Mouse (Mus musculus) adrenal gland, postnatal 36 days (tissue): ENCODE measurements at regions not wholly inside any gene's neighbourhood (a gene's known extent, or its start where the extent isn't known, plus 50 kb on each side); places are given as distances from the start of the nearest gene placed in this dataset.
"Not testable (repeated sequence)": the region's sequence is repeated elsewhere in the genome, so short reads cannot be mapped to it uniquely, and the experiment has no call there.

Experiments used
- DNase-seq, 2 experiments: peaks; one replicate each; pipeline ENCODE4 v3.0.0; 2021; ENCODE audit warnings: mixed read lengths in 1 of 2

DNA sequence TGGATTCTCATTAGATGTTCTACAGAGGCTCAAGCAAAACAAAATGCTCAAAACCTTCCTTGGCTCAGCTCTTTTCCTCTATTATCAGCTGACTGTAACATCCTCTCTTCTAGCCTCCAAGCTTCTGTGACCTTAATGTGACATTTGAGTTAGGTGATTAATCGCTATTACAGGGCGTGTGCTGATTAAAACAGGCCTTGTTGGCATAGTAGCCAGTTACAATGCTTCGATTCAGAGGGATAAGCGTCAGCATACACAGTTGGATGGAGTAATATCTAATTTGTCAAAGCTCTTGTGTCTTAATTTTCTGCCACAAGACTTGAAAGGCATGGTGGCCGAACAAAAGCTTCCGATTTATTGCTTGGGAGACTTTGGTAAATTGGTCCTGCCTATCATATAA is 378.2 kb downstream of the Fbxo8 start:
- no peak for DNase-seq

DNA sequence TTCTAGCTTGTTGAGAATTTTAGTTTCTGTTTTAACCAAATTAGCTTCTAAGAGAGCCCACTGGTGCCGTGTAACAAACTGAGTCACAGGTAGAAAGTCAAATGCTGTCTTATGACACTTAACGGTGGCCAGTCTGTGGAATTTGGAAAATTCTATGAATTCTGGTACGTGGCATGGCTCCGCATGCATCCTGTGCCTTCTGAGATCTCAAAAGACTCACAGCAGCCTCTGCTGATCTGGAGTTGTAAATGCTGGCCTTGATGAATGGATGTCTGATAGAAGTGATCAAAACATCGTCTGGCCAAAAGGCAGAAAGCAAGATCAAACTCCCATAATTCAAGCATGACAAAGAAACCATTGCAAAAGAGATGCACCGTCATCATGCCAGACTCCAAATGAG is 381.5 kb downstream of the Fbxo8 start:
- peak in 1 of 2 experiments; percentile 1 for DNase-seq

DNA sequence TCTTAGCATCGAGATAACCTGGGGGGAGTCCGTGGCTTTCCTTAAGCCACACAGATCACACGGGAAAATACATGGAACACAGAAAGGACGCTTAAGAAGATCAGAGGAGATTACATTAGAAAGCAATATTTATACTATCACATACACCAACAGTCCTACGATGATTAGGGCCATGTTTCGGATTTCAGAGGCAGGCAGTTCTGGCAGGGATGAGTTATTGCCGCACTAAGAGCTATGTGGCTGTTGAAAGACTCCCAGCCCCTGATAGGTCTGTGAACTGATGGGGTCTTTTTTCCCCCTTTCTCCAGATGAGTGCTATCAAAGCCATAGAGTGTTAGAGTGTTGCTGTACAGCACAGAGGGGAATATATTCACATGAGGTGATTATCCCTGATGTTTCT is 358.6 kb upstream of the Hand2 start:
- no peak for DNase-seq

DNA sequence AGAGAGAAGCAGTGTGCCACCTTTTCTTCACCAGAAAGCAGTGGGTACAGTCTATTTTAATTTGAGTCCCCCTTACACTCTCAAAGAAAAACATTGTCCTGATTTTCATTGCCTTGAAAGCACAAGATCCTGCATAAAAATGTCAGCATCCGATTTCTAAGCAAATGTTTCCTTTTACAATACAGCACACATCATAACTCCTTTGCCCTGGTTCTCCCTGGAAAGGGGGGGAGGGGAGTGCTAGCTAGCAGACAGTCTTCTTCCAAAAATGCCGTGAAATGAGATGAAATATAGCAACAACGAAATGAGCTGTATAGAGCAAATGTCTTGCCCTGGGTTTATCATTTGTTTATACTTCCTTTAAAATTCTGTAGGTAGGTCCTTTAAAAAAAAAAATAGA is 350.5 kb upstream of the Hand2 start:
- no peak for DNase-seq

- no peak for DNase-seq
Observed at GRCm38 (mm10) chr8:56978994-56979393, 341.8 kb upstream of the Hand2 start.

- no peak for DNase-seq
Observed at GRCm38 (mm10) chr8:56979416-56979815, 341.4 kb upstream of the Hand2 start.

- no peak for DNase-seq
Observed at GRCm38 (mm10) chr8:57010318-57011024, 310.3 kb upstream of the Hand2 start.

DNA sequence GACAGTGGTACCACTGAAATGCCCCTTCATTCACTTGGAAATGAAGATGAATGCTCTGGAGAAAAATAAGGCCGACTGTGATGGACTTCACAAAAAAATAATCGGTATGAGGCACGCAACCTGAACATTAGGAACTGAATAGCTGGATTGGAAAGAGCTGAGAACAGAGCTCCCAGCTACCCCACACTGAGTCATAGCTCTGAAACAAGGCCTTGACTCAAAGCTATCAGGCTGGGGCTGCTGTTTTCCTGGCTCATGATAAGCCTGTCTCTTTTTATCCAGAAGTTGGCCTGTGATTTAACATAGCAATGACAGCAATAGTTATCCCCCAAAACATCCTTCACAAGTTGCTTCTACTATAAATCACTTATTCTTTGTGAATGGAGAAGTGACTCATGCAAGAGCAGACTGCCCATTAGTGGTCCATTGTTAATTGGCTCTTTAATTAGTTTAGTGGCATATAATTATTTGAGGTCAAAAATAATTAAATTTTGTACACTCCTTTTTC is 306.9 kb upstream of the Hand2 start:
- peak; percentile 29 to 34 for DNase-seq

DNA sequence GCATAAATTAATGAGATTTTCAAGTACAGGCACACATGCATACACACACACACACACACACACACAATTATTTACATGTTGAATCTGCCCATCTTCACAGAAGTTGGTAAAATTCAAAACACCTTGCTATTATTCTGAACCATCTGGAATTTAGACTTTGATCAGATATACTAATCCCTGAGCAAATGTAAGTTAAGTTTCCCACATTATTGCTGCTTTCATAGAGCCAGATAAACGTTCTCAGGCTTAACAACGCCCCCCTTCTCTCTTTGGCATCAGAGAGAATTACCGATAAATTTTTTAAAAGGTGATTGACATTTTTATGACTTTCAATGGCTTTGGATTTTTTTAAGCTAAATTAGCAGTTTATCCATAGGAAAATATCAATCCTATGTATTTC is 304.5 kb upstream of the Hand2 start:
- no peak for DNase-seq

DNA sequence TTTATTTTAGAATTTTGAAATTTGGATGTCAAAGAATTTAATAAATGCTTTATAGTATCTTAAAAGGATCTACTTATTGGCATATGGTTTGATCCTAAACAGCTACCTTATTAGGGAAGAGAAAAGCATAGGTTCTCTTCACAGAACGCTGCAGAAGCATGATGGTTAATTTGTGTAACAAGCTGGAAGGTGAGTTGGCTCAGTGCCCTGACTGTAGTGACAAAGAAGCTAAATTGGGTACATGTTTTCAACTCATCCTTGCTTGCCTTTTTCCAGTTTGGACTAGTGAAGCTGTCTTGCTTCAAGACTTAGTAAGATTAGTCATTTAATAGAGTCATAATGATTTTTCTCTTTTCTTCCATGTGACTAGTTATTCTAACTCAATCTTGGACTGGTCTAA is 292.7 kb upstream of the Hand2 start:
- not testable (repeated sequence) for DNase-seq

- DNase-seq: no peak
Observed at GRCm38 (mm10) chr8:57048490-57048889, 272.3 kb upstream of the Hand2 start.

DNA sequence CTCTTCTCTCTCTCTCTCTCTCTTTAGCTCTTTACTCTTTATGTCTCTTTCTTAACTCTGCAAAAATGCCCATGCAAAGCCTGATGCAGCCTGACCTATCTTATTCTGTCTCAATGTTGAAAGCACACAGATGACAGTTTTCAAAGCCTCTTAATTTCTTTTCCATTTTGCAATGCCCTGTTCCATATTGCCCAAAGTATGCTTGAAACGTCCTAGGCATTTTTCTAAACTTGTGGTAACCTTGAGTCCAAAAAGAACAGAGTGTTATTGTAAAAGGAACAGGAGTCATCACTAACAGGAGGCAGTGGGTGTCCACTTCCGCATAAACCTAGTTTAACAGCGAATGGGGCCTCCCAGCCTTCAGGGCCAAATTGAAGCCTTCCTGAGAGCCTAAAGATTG is 271.9 kb upstream of the Hand2 start:
- no peak for DNase-seq

DNA sequence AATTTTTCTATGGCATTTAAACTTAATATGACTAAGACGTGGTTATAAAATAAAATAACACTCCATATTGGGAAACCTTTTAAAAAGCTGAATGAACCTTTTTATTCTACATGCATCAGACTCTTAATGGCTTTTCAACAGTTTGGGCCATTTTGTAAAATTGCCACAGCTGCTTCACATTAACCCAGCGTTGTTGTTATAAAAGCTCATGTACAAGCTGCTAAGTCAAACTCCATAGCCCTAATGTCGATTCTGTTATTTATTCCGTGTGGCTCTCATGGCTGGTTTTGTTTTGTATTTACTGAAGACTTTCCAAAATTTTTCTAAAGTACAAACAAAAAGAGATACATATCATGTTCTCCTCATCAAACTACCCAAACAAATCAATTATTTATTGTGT is 268.1 kb upstream of the Hand2 start:
- no peak for DNase-seq

DNA sequence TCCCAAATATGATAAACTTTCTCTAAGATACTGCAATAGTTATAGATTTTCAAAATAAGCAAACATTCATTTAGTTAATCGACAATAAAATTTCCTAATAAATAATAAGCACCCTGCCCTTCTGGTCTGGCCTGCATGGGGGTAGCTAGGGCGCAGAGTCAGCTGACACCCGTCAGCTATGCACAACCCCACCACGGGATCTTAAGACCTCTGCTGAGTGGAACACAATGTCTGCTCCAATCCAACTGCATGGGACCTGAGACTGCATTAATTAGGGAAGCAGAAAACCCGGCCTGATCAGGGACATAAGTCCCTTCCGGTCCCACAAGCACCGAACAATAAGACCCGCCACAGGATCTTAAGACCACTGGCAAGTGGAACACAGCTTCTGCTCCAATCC is 243.8 kb upstream of the Hand2 start:
- no peak for DNase-seq

DNA sequence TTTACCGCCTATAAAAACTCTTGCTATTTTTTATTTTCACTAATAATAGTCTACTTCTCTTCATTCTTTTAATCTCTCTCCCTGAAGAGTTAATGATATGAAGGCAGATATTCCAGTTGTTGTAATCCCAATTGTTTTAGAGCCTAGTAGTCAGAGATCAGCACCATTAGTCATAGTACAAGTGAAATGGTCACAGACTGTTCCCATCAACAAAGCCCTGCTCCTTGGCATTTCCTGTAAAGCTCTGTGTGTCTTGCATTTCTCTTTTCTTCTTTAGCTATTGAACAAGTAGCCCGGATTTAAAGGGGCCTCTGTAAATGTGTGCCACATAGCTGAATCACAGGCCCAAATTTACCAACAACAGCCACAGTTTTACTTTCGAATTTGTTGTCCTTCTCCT is 234.0 kb upstream of the Hand2 start:
- no peak for DNase-seq

GRCm38 (mm10) chr8:57092403-57092802 is 228.4 kb upstream of the Hand2 start:
- DNase-seq: no peak

GRCm38 (mm10) chr8:57095169-57095568 is 225.6 kb upstream of the Hand2 start:
- DNase-seq: no peak

GRCm38 (mm10) chr8:57110765-57111402 is 209.9 kb upstream of the Hand2 start:
- not testable (repeated sequence) for DNase-seq

- DNase-seq: no peak
Observed at GRCm38 (mm10) chr8:57111403-57111771, 209.4 kb upstream of the Hand2 start.

DNA sequence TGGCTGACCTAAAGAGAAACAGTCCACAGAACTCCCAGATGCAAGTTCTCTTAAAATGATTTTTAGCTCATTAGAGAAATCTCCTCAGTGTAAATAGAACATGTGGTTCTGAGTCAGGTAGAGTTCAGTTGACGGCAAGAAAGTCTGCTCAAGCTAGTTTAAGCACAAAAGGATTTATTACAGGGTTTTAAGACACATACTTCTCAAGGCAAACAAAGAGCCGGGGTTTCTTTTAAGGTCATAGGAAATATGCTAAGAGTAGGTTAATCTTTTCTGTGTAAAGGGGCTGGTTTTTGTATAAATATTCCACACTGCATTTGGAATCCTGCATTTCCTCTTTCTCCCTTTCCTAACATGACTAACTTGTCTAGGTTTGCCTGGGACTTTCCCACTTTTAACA is 206.9 kb upstream of the Hand2 start:
- no peak for DNase-seq

- DNase-seq: no peak
Observed at GRCm38 (mm10) chr8:57115303-57115702, 205.5 kb upstream of the Hand2 start.

GRCm38 (mm10) chr8:57134041-57134440 is 186.7 kb upstream of the Hand2 start:
- no peak for DNase-seq

- no peak for DNase-seq
Observed at GRCm38 (mm10) chr8:57134726-57135125, 186.1 kb upstream of the Hand2 start.

- DNase-seq: no peak
Observed at GRCm38 (mm10) chr8:57148036-57148435, 172.7 kb upstream of the Hand2 start.
